Mouse (Mus musculus): ENCODE results near the gene Aldoc. TPM values are rescaled to one million over a fixed set of nuclear protein-coding genes. Genes with fewer than 3 reads are reported as not detected.

Aldoc gene
- polyA plus RNA-seq, 1 experiment = 0.91 TPM

GRCm38 (mm10) chr11:78310861-78311511 lies 11.8 kb upstream of the Aldoc start:
- H3K4me3 ChIP-seq (ENCODE audit: insufficient read depth, poor library complexity, severe bottlenecking) = no peak overlapping the region
- H3K79me3 ChIP-seq (ENCODE audit: low read depth) = peaks cover 21% of the 10 kb centered on the region
- H3K36me3 ChIP-seq (ENCODE audit: control insufficient read depth, insufficient read depth) = peaks cover 93% of the 10 kb centered on the region
- TF ChIP-seq CTCF (IDR thresholded peaks at IDR 0.05; ENCODE audit: control insufficient read depth, insufficient read depth, insufficient read length) = no peak
- no peak for TF ChIP-seq FOSL1 (IDR thresholded peaks at IDR 0.05; ENCODE audit: insufficient read depth, low read length, poor library complexity, severe bottlenecking)
- TF ChIP-seq MYOG (IDR thresholded peaks at IDR 0.05; ENCODE audit: control insufficient read depth, extremely low read depth, insufficient read length) = no peak
- no peak for TF ChIP-seq CEBPB (IDR thresholded peaks at IDR 0.05; ENCODE audit: low read depth)
- no peak for TF ChIP-seq USF1 (IDR thresholded peaks at IDR 0.05; ENCODE audit: low read depth)
- TF ChIP-seq MYOD1 (IDR thresholded peaks at IDR 0.05; ENCODE audit: control insufficient read depth, insufficient read length, low read depth) = no peak
- no peak for TF ChIP-seq MAX (IDR thresholded peaks at IDR 0.05)
- H3K79me2 ChIP-seq (ENCODE audit: control insufficient read depth, insufficient read depth) = peaks cover 38% of the 10 kb centered on the region
- H3K27me3 ChIP-seq (ENCODE audit: control insufficient read depth, insufficient read depth, insufficient read length) = no peaks in the 10 kb centered on the region
- no peak overlapping the region for H3ac ChIP-seq (ENCODE audit: control insufficient read depth, insufficient read length, low read depth)

GRCm38 (mm10) chr11:78313662-78314061 lies 9.1 kb upstream of the Aldoc start:
- Histone ChIP-seq H3K79me2 (ENCODE audit: control insufficient read depth, insufficient read depth) (peaks cover 12% of the 10 kb centered on the region), H3K27me3 (ENCODE audit: control insufficient read depth, insufficient read depth, insufficient read length) (no peaks in the 10 kb centered on the region), H3K79me3 (ENCODE audit: low read depth) (peaks cover 4% of the 10 kb centered on the region), H3K36me3 (ENCODE audit: control insufficient read depth, insufficient read depth) (peaks cover 95% of the 10 kb centered on the region), H3K4me3 (ENCODE audit: insufficient read depth, poor library complexity, severe bottlenecking) (no peak overlapping the region), H3ac (ENCODE audit: control insufficient read depth, insufficient read length, low read depth) (no peak overlapping the region)
- TF ChIP-seq MAX (IDR thresholded peaks at IDR 0.05) (no peak), MYOG (IDR thresholded peaks at IDR 0.05; ENCODE audit: control insufficient read depth, extremely low read depth, insufficient read length) (no peak), USF1 (IDR thresholded peaks at IDR 0.05; ENCODE audit: low read depth) (no peak), MYOD1 (IDR thresholded peaks at IDR 0.05; ENCODE audit: control insufficient read depth, insufficient read length, low read depth) (no peak), FOSL1 (IDR thresholded peaks at IDR 0.05; ENCODE audit: insufficient read depth, low read length, poor library complexity, severe bottlenecking) (no peak), CTCF (IDR thresholded peaks at IDR 0.05; ENCODE audit: control insufficient read depth, insufficient read depth, insufficient read length) (no peak), CEBPB (IDR thresholded peaks at IDR 0.05; ENCODE audit: low read depth) (no peak)

GRCm38 (mm10) chr11:78318411-78318810 lies 4.4 kb upstream of the Aldoc start:
- Histone ChIP-seq H3K79me3 (ENCODE audit: low read depth) (no peaks in the 10 kb centered on the region), H3ac (ENCODE audit: control insufficient read depth, insufficient read length, low read depth) (no peak overlapping the region), H3K27me3 (ENCODE audit: control insufficient read depth, insufficient read depth, insufficient read length) (no peaks in the 10 kb centered on the region), H3K4me3 (ENCODE audit: insufficient read depth, poor library complexity, severe bottlenecking) (no peak overlapping the region), H3K79me2 (ENCODE audit: control insufficient read depth, insufficient read depth) (no peaks in the 10 kb centered on the region), H3K36me3 (ENCODE audit: control insufficient read depth, insufficient read depth) (peaks cover 92% of the 10 kb centered on the region)
- TF ChIP-seq USF1 (IDR thresholded peaks at IDR 0.05; ENCODE audit: low read depth) (no peak), MYOG (IDR thresholded peaks at IDR 0.05; ENCODE audit: control insufficient read depth, extremely low read depth, insufficient read length) (no peak), MYOD1 (IDR thresholded peaks at IDR 0.05; ENCODE audit: control insufficient read depth, insufficient read length, low read depth) (no peak), MAX (IDR thresholded peaks at IDR 0.05) (no peak), FOSL1 (IDR thresholded peaks at IDR 0.05; ENCODE audit: insufficient read depth, low read length, poor library complexity, severe bottlenecking) (no peak), CEBPB (IDR thresholded peaks at IDR 0.05; ENCODE audit: low read depth) (no peak), CTCF (IDR thresholded peaks at IDR 0.05; ENCODE audit: control insufficient read depth, insufficient read depth, insufficient read length) (no peak)

GRCm38 (mm10) chr11:78322076-78322831 lies 514 bp upstream of the Aldoc start:
- Histone ChIP-seq H3K4me3 (ENCODE audit: insufficient read depth, poor library complexity, severe bottlenecking) (no peak overlapping the region), H3K79me2 (ENCODE audit: control insufficient read depth, insufficient read depth) (no peaks in the 10 kb centered on the region), H3K27me3 (ENCODE audit: control insufficient read depth, insufficient read depth, insufficient read length) (no peaks in the 10 kb centered on the region), H3ac (ENCODE audit: control insufficient read depth, insufficient read length, low read depth) (no peak overlapping the region), H3K36me3 (ENCODE audit: control insufficient read depth, insufficient read depth) (peaks cover 61% of the 10 kb centered on the region), H3K79me3 (ENCODE audit: low read depth) (no peaks in the 10 kb centered on the region)
- no peak for TF ChIP-seq CEBPB (IDR thresholded peaks at IDR 0.05; ENCODE audit: low read depth)
- no peak for TF ChIP-seq CTCF (IDR thresholded peaks at IDR 0.05; ENCODE audit: control insufficient read depth, insufficient read depth, insufficient read length)
- no peak for TF ChIP-seq MYOD1 (IDR thresholded peaks at IDR 0.05; ENCODE audit: control insufficient read depth, insufficient read length, low read depth)
- no peak for TF ChIP-seq MYOG (IDR thresholded peaks at IDR 0.05; ENCODE audit: control insufficient read depth, extremely low read depth, insufficient read length)
- TF ChIP-seq FOSL1 (IDR thresholded peaks at IDR 0.05; ENCODE audit: insufficient read depth, low read length, poor library complexity, severe bottlenecking) = no peak
- TF ChIP-seq MAX (IDR thresholded peaks at IDR 0.05) = no peak
- no peak for TF ChIP-seq USF1 (IDR thresholded peaks at IDR 0.05; ENCODE audit: low read depth)

- H3K36me3 ChIP-seq (ENCODE audit: control insufficient read depth, insufficient read depth) = peaks cover 43% of the 10 kb centered on the region
- TF ChIP-seq USF1 (IDR thresholded peaks at IDR 0.05; ENCODE audit: low read depth) (no peak), MYOD1 (IDR thresholded peaks at IDR 0.05; ENCODE audit: control insufficient read depth, insufficient read length, low read depth) (no peak), FOSL1 (IDR thresholded peaks at IDR 0.05; ENCODE audit: insufficient read depth, low read length, poor library complexity, severe bottlenecking) (no peak), MYOG (IDR thresholded peaks at IDR 0.05; ENCODE audit: control insufficient read depth, extremely low read depth, insufficient read length) (no peak), CEBPB (IDR thresholded peaks at IDR 0.05; ENCODE audit: low read depth) (no peak), CTCF (IDR thresholded peaks at IDR 0.05; ENCODE audit: control insufficient read depth, insufficient read depth, insufficient read length) (no peak), MAX (IDR thresholded peaks at IDR 0.05) (no peak)
- H3K79me2 ChIP-seq (ENCODE audit: control insufficient read depth, insufficient read depth) = no peaks in the 10 kb centered on the region
- no peaks in the 10 kb centered on the region for H3K79me3 ChIP-seq (ENCODE audit: low read depth)
- no peaks in the 10 kb centered on the region for H3K27me3 ChIP-seq (ENCODE audit: control insufficient read depth, insufficient read depth, insufficient read length)
- H3K4me3 ChIP-seq (ENCODE audit: insufficient read depth, poor library complexity, severe bottlenecking) = no peak overlapping the region
- no peak overlapping the region for H3ac ChIP-seq (ENCODE audit: control insufficient read depth, insufficient read length, low read depth)
Measured at GRCm38 (mm10) chr11:78324000-78324785, 1.4 kb downstream of the Aldoc start.
